Mouse (Mus musculus) CH12.LX (cell line): ENCODE data around the gene Vmac.

Source experiments
- BHLHE40 ChIP-seq: IDR thresholded peaks from 2 replicates; pipeline ENCODE4 v1.6.1; 2011; ENCODE audit warnings: mild to moderate bottlenecking, low read depth, low read length, improper control_type of control experiment
- MAFK ChIP-seq: IDR thresholded peaks from 2 replicates; pipeline ENCODE4 v1.6.1; 2011; ENCODE audit warnings: low read length, improper control_type of control experiment; ENCODE audit not compliant: insufficient replicate concordance
- RCOR1 ChIP-seq: conservative IDR thresholded peaks from 2 replicates; pipeline ENCODE4 v1.6.1; 2012; ENCODE audit warnings: low read depth, mild to moderate bottlenecking, inconsistent platforms, low read length, improper control_type of control experiment

GRCm38 (mm10) chr17:56740118-56740787 lies 22.4 kb upstream of the Vmac start:
- TF ChIP-seq MAFK (no peak), BHLHE40 (no peak), RCOR1 (no peak)
